Mouse (Mus musculus) bone marrow, adult 2 months (tissue): ENCODE data around the gene Cd200. TPM values are rescaled to one million over a fixed set of nuclear protein-coding genes. Genes with fewer than 3 reads are reported as not detected.
"Not testable (repeated sequence)": the region's sequence is repeated elsewhere in the genome, so short reads cannot be mapped to it uniquely, and the experiment has no call there.

ENCODE experiments used
- H3K27ac ChIP-seq: fragments of 200-500 bp; 2 replicates; pipeline ENCODE4 v1.5.1; 2012; ENCODE audit warnings: low read depth, mild to moderate bottlenecking, control low read depth, inconsistent platforms, low read length; ENCODE audit not compliant: control insufficient read depth, poor library complexity, insufficient read depth
- H3K4me1 ChIP-seq: fragments of 200-500 bp; 2 replicates; pipeline ENCODE4 v1.6.1; 2011; ENCODE audit warnings: low read length; ENCODE audit not compliant: control insufficient read depth, insufficient read depth
- H3K4me3 ChIP-seq: fragments of 200-500 bp; replicated peaks from 2 replicates; pipeline ENCODE3; 2011; ENCODE audit warnings: mild to moderate bottlenecking, low read depth, low read length, control low read depth; ENCODE audit not compliant: control insufficient read depth
- CTCF ChIP-seq: fragments of 200-500 bp; IDR thresholded peaks from 2 replicates; pipeline ENCODE4 v1.5.1; 2011; ENCODE audit warnings: low read length, control low read depth; ENCODE audit not compliant: control insufficient read depth, insufficient read depth
- POLR2A ChIP-seq: fragments of 200-500 bp; IDR thresholded peaks from 2 replicates; pipeline ENCODE4 v1.6.1; 2011; ENCODE audit warnings: low read depth, mild to moderate bottlenecking, control low read depth, low read length, borderline replicate concordance; ENCODE audit not compliant: control insufficient read depth
- WGBS: fragments of 180-500 bp; shearing (Covaris S2); methylation state at CpG from one replicate; pipeline ENCODE4 v1.1.7; 2018; 5-methylcytosine and 5-hydroxymethylcytosine counted together
- polyA plus RNA-seq: library from polyadenylated mRNA; stranded (reverse); fragments of >200 nt; gene quantifications from 2 replicates; pipeline ENCODE4 v1.2.4, GENCODE M21; 2011; ENCODE audit warnings: low replicate concordance; ENCODE audit not compliant: missing spikeins, insufficient read depth, insufficient read length

The Cd200 gene
- polyA plus RNA-seq, 1 experiment: 19.9 TPM

GRCm38 (mm10) chr16:45357134-45357533, 51.7 kb downstream of the Cd200 start:
- Histone ChIP-seq H3K4me1 (no peaks in the 10 kb centered on the region), H3K27ac (no peak overlapping the region), H3K4me3 (no peak overlapping the region)
- 88% methylated on average over 1 of the region's 1 CpGs for WGBS
- TF ChIP-seq CTCF: no peak
- no peak for TF ChIP-seq POLR2A

GRCm38 (mm10) chr16:45352875-45353274, 56.0 kb downstream of the Cd200 start:
- Histone ChIP-seq H3K27ac (no peak overlapping the region), H3K4me1 (no peaks in the 10 kb centered on the region), H3K4me3 (no peak overlapping the region)
- TF ChIP-seq CTCF: no peak
- TF ChIP-seq POLR2A: no peak

GRCm38 (mm10) chr16:45350767-45351166, 58.1 kb downstream of the Cd200 start:
- H3K27ac ChIP-seq: no peak overlapping the region
- WGBS: 63% methylated on average over 4 of the region's 4 CpGs
- TF ChIP-seq POLR2A: no peak
- no peak for TF ChIP-seq CTCF
- H3K4me1 ChIP-seq: no peaks in the 10 kb centered on the region
- H3K4me3 ChIP-seq: no peak overlapping the region

- no peak for TF ChIP-seq POLR2A
- TF ChIP-seq CTCF: no peak
- 33% methylated on average over 3 of the region's 3 CpGs for WGBS
- H3K4me3 ChIP-seq: no peak overlapping the region
Measured at GRCm38 (mm10) chr16:45349523-45350298, 59.1 kb downstream of the Cd200 start.

GRCm38 (mm10) chr16:45348238-45348637, 60.6 kb downstream of the Cd200 start:
- H3K4me3 ChIP-seq, H3K27ac ChIP-seq, H3K4me1 ChIP-seq: not testable (repeated sequence)
- 87% methylated on average over 7 of the region's 9 CpGs for WGBS

More at GRCm38 (mm10) chr16:45349523-45350298, 59.1 kb downstream of the Cd200 start:
- H3K27ac ChIP-seq: no peak overlapping the region
- no peaks in the 10 kb centered on the region for H3K4me1 ChIP-seq

GRCm38 (mm10) chr16:45346930-45347387, 61.9 kb downstream of the Cd200 start:
- no peaks in the 10 kb centered on the region for H3K4me1 ChIP-seq
- no peak overlapping the region for H3K4me3 ChIP-seq
- 87% methylated on average over 5 of the region's 5 CpGs for WGBS
- TF ChIP-seq POLR2A: no peak
- no peak for TF ChIP-seq CTCF
- H3K27ac ChIP-seq: no peak overlapping the region

- TF ChIP-seq CTCF (no peak), POLR2A (no peak)
- WGBS: 91% methylated on average over 2 of the region's 2 CpGs
- Histone ChIP-seq H3K4me3 (no peak overlapping the region), H3K27ac (no peak overlapping the region), H3K4me1 (no peaks in the 10 kb centered on the region)
Measured at GRCm38 (mm10) chr16:45346367-45346766, 62.5 kb downstream of the Cd200 start.

GRCm38 (mm10) chr16:45344879-45345278, 64.0 kb downstream of the Cd200 start:
- TF ChIP-seq CTCF (no peak), POLR2A (no peak)
- WGBS: 63% methylated on average over 2 of the region's 2 CpGs
- no peak overlapping the region for H3K27ac ChIP-seq
- H3K4me3 ChIP-seq: no peak overlapping the region
- no peaks in the 10 kb centered on the region for H3K4me1 ChIP-seq

GRCm38 (mm10) chr16:45336478-45336877, 72.4 kb downstream of the Cd200 start:
- 45% methylated on average over 1 of the region's 1 CpGs for WGBS
- H3K4me3 ChIP-seq: no peak overlapping the region
- TF ChIP-seq CTCF (no peak), POLR2A (no peak)
- H3K27ac ChIP-seq: no peak overlapping the region
- H3K4me1 ChIP-seq: no peaks in the 10 kb centered on the region; the same call in 1 of the 2 replicates
